Mouse (Mus musculus): ENCODE measurements around the gene Col11a1.

The Col11a1 gene

GRCm38 (mm10) chr3:114029971-114030635 lies at the start of gene Col11a1:
Gene Col11a1 (plus strand): TSS chr3:114030540.
- no peak for DNase-seq (ENCODE audit: low spot score in 2 of 2)

- no peak for DNase-seq (ENCODE audit: low spot score in 2 of 2)
Observed at GRCm38 (mm10) chr3:113990936-113991335, 39.4 kb upstream of the Col11a1 start.

- DNase-seq (ENCODE audit: low spot score in 2 of 2), result no peak
Observed at GRCm38 (mm10) chr3:114030886-114031285, 546 bp downstream of the Col11a1 start.

DNA sequence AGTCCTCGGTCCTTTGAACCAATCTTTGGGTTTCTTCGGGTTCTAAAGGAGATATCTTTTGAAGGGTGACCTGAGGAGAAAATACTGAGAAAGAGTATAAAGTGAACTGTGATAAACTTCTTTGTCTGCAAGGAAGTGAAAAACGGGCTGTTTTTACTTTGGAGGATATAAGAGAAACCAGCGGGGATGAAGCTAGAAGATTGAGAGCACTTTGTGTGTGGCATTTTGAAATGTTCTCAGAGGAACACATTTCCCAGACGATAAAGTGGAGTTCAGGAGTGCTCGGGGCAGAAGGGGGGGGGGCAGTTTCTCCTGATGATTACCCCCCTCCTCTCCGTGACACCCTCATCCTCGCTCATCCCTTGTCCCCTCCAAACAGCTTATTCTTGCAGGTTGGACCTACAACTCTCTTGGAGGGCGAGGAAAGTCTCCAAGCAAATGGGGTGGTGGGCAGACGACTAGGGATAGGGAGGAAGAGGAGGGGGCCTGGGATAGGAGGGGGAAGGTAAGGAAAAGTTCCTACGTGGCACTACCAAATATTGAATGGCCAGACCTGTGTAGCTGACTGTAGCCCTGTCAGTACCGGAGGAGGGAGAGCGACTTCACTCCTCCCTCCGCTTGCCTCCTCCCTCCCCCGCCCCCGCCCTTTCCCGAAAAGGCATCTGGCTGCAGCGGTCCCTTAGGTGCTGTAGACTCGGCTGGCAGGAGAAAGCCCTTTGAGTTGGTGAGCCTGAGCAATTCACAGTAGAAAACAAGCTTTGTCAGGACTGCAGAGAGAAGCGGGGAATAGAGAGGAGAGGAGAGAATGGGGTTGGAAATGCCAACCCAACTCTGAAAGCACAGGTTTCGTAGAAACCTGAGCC lies 1.2 kb downstream of the Col11a1 start:
- no peak for DNase-seq (ENCODE audit: low spot score in 2 of 2)

DNA sequence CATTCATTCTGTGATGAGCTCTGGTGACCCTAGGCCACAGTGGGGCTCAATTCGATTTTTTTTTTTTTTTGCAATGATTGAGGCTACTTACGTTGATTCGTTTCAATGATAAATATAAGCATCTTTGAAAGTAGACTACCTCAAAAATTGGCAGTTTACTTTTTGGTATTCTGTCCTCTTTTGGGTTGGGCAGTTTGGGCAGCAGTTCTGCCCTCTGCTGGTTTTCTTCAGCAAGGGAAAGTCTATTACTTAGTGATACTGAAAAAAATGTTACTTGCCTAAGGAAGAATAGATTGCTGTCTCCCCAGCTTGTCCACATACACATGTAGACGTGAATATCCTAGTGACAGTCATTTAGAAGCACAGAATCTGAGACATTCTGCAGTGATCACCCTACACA lies 2.0 kb downstream of the Col11a1 start:
- no peak for DNase-seq (ENCODE audit: low spot score in 2 of 2)

DNA sequence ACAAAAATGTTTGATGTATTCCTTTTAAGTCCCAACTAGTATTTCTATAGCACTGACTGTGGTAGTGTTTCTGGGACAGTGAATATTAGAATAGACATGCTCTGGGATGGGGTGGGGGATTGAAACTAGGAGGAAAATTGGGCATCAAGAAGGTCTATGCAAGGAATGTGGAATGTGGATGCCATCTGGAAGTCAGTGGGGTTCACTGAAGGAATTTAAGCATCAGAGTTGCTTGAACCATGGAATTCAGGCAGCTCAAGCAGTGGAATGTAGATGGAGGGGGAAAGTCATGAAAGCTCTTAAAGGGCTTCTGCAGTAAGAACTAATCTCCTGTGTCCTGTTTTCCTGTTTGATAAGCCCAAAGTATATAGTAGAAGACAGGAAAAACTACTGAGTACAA lies 22.1 kb downstream of the Col11a1 start:
- no peak for DNase-seq (ENCODE audit: low spot score in 2 of 2)

DNA sequence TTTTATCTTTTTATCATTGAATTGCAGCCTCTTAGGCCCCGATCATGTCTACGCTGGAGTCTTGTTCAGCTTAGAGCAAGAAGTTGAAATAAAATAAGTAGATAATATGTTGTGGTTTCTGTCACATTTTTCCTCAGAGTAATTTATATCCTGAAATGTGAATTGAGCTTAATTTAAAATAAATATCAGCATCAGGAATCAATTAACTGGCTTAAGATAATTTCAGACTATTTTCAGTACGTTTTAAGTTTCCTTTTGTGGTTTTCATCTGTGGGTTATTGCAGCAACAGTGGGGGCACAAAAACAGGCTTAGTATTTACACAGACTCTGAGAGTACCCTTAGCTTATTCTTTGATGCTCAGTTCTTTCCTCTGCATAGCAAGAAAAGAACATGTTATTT lies 23.2 kb downstream of the Col11a1 start:
- no peak for DNase-seq (ENCODE audit: low spot score in 2 of 2)

- no peak for DNase-seq (ENCODE audit: low spot score in 2 of 2)
Observed at GRCm38 (mm10) chr3:114065123-114065522, 34.8 kb downstream of the Col11a1 start.

DNA sequence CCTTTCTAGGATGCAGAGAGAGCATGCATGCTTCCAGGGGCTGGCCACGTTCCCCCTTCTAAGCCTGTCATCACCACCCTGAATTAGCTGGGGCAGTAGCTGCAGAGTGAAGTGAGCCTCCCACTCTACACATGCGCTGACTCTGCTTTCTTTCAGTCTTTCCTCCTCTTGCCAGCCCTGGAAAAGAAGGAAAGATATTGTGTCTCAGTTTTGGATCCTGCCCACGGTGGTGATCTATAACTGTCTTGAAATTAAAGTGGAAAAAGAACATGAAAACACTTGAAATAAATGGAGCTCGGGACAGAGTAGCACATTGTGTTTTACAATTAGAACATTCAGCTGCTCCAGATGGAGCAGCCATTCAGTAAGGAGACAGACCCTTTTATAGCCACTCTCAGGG lies 35.2 kb downstream of the Col11a1 start:
- DNase-seq (ENCODE audit: low spot score in 2 of 2), result no peak

- DNase-seq (ENCODE audit: low spot score in 2 of 2), result no peak
Observed at GRCm38 (mm10) chr3:114099335-114099734, 69.0 kb downstream of the Col11a1 start.

- DNase-seq (ENCODE audit: low spot score in 2 of 2), result no peak
Observed at GRCm38 (mm10) chr3:114107099-114107498, 76.8 kb downstream of the Col11a1 start.

- DNase-seq (ENCODE audit: low spot score in 2 of 2), result no peak
Observed at GRCm38 (mm10) chr3:114147140-114147539, 116.8 kb downstream of the Col11a1 start.

DNA sequence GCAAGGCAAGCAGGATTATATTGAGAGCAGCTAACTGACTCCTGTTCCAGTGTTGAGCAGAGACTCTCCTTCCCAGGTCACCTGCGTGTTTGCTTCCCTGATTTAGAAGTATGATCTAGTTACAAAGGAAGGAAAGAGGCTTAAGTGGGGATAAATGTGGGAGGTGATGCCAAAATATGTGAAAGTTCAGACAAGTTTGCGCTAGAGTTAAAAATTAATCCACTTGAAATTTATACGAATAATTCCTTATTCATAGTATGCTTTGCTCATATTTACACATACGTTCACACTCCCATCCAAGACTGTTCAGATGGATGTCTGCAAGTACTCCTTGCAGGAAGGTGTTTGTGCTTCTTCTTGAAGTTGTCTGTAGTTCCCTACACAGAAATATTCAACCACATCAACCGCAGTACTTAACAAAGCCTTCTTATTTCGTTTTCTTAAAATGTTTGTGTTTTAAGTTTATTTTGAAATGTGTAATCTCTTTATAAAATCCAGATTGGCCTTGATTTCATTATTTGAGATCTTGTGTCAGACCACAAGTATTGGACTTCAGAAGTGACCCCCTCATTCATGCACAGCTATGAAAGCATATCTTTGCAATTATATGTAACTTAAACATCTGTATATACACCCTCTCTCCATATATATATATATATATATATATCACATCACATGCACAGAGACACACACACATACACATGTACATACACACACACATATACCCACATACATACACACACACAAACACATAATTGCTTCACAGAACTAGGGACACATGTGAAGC lies 167.8 kb downstream of the Col11a1 start:
- no peak for DNase-seq (ENCODE audit: low spot score in 2 of 2)

DNA sequence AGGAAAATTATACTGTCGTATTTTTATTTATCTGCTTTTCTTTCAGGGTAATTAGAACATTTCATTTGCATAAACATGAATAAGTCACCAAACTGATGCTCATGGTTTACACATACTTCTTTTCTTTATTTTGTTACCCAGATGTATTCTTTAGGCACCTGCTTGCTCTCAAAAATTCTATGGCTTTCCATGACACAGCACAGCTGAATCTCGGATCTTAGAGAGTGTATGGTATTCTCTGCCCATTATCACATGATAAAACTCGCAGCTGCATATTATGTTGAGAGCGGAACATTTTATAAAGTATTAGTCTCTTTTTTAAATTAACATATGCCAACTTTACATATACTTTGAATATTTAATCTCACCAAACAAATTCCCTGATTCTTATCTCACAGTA lies 181.9 kb downstream of the Col11a1 start:
- DNase-seq (ENCODE audit: low spot score in 2 of 2), result no peak

- DNase-seq (ENCODE audit: low spot score in 2 of 2), result no peak
Observed at GRCm38 (mm10) chr3:114216105-114216504, 185.8 kb downstream of the Col11a1 start.

DNA sequence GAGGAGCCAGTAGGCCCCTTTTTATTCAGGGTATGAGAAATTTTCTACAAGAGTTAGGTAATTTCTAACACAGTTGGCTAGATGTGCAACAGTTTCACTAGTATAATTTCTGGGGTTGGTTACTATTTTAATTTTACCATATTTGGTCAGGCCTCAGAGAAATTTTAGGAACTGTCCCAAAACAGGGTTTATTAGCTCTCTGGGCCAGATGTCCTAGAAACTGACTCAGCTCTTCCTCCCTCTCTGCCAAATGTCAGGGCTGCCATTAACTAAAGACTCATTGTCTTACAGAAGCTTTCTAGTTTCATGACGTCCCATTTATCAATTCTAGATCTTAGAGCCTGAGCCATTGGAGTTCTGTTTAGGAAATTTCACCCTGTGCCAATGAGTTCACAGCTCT lies 199.2 kb downstream of the Col11a1 start:
- DNase-seq (ENCODE audit: low spot score in 2 of 2), result no peak
